Mouse (Mus musculus) embryo, embryonic 10 days (tissue): ENCODE data around the gene Cyba.

Experiments used
- DNase-seq: peaks from one replicate; pipeline ENCODE4 v3.0.0-alpha.2; 2015; ENCODE audit warnings: low spot score

Cyba gene

GRCm38 (mm10) chr8:122432443-122433268 lies at the start of gene Cyba:
Gene Cyba, minus strand, starts transcription at chr8:122432930.
- peak; percentile 66 for DNase-seq

DNA sequence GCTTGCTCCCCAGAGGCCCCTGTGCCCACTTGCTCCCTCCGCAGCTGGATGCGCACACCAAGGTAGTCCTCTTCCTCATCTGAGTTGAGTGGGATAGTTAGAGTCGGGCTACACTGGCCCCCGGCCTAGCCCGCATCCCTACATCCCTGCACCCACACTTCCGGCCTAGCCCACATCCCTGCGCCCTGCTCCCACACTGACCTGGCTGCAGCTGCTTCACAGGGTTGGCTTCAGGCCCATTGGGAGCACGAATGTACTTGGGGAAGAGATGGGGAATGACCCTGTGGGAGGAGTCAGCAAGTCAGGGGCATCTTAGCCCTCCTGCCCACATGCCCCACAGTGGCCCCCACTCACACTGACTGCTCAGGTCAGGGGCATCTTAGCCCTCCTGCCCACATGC lies 49.7 kb upstream of the Cyba start:
- no peak for DNase-seq

DNA sequence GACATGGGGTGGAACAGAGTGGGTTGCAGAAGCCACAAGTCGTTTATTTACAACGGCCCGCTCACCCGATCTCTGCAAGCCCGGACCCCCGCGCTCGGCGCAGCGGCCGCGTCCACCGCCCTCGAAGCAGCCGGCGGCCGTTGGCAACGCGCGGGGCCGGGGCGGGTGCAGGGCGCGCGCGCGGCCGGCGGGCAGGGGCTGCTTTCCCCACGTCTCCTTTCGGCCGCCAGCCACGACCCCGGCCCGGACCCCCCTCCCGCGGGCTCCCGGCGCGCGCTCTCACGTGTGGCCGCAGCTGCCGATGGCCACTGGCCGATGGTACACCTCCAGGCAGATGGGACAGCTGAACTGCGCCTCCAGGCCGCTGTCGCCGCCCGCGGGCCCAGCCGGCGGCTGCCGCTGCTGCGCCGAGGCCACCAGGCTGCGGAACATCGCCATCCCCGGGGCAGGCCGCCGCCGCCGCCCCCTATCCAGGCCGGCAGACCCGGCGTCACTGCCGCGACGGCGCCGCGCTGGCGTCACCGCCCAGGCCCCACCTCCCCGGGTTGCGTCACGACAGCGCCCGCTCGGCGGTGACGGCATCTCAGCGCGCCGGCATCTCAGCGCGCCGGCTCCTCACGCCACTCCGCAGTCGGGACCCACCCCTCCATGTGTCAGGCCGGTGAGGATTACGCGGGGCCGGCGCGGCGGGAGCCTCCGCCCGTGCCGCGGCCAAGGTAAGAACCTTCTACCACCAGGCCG lies 43.0 kb upstream of the Cyba start, which contains the start of the genes Rnf166 and Ctu2:
Gene Rnf166 (minus strand): TSS at position 485 of the 741 bp plus-strand sequence.
Gene Ctu2 (plus strand): TSS at position 564 of the 741 bp plus-strand sequence.
- peak; percentile 95 for DNase-seq

GRCm38 (mm10) chr8:122474951-122475560 lies 42.3 kb upstream of the Cyba start:
- no peak for DNase-seq

- DNase-seq, result no peak
These were observed 41.2 kb upstream of the Cyba start for GRCm38 (mm10) chr8:122473911-122474421.

DNA sequence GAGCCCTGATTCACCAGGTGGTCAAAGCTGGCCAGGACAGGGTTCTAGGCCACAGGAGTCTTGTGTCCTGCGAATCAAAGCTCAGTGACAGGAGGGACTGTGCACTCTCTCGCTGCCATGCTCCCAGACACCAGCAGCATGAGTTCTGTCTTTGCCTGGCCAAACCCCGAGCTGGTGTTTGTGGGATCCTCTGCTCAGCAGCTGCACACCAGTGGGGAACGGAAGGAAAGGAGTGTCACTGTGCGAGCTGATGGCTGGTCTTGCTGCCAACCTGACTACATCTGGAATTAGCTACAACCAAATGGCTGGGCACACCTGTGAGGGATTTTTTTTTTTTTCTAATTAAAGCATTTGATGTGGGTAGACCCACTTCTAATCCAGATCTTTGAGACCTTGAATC lies 38.0 kb upstream of the Cyba start:
- DNase-seq, result no peak

DNA sequence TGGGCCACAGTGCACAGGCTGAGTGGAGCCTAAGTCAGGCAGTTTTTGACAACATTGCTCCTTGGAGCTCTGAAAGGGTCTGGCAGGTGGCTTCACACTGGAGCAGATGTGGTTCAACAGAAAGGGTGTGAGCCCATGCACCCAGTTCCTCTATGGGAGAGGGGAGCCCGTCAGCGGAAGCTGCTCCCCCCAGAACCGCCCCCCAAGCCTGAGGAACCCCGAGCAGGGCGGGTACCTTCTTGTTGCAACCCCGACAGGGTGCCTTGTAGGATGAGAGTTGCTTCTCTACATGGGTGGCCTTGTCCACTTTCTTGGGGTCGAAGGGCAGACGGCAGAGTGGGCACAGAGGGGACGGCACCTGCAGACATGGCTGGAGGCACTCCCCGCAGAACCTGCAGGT lies 37.2 kb upstream of the Cyba start:
- DNase-seq, result no peak

- DNase-seq, result no peak
These were observed 36.7 kb upstream of the Cyba start for GRCm38 (mm10) chr8:122469407-122469806.

GRCm38 (mm10) chr8:122467816-122468215 lies 35.1 kb upstream of the Cyba start:
- no peak for DNase-seq

- no peak for DNase-seq
These were observed 32.3 kb upstream of the Cyba start for GRCm38 (mm10) chr8:122464985-122465384.

DNA sequence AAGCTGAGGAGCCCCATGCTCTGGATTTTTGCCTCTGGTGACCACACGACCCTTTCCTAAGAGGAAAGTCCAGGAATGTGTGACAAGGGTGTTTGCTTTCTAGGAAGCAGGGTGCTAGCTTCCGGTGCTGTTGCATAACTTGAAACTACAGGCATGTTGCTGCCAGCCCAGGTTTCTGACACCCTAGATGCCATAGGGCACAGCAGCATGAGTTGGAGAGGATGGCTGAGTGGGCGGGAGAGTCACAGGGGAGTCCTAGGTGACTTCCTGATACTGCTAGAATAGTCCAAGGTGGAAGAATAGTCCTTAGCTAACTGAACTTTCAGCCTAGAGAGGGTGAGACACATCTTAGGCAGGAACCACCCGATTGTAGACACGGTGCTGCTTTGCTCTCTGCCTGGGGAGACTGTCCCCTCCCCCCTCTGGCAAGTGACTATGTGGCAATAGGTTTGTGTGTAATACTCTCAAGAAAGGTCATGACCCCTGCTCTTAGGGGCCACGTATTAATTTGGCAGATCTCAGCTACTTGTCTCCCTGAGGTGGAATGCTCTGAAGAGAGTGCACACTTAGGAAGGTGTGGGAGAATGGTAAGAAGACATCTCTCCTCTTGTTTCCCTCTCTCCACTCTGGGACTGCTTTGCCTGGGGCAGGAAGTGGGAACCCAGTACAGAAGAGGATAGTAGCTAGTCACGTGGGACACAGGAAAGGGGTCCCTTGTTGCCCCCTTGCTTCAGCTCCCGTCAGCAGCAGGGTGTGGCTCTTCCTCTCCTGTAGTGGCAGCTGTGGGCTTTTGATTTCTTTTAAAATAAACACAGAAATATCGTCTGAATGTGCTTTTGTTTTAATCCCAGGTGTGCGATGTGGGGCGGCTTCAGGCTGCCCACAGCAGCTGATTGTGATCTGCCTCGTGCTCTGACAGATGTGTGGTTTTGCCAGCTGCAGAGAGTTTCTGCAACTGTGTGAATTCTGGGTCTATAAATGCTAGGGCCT lies 31.2 kb upstream of the Cyba start:
- DNase-seq, result no peak

- no peak for DNase-seq
These were observed 29.8 kb upstream of the Cyba start for GRCm38 (mm10) chr8:122462510-122462909.

- no peak for DNase-seq
These were observed 28.9 kb upstream of the Cyba start for GRCm38 (mm10) chr8:122461473-122462148.

- DNase-seq, result peak; percentile 52
These were observed 28.1 kb upstream of the Cyba start, which contains the start of gene Snai3 for GRCm38 (mm10) chr8:122460524-122461472. Gene Snai3, minus strand, starts transcription at chr8:122460733.

DNA sequence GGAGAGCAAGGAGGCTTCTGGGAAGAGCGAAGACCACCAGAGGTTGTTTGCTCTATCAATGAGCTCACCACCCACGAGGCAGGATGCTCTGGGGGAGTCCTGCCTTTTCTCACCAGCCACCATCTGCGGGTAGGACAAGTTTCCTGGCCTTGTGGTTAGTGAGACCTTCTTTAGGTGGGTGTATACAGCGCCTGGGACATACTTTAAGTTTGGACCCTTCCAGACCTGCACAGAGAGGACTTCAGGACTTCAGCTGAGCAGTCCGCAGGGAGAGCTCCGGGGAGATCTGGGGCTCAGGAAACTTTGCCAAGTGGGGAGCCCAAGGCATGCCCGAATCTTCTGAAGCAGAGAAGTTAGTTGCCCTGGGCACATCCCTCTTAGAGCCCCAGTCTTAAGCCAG lies 27.3 kb upstream of the Cyba start:
- DNase-seq, result no peak

DNA sequence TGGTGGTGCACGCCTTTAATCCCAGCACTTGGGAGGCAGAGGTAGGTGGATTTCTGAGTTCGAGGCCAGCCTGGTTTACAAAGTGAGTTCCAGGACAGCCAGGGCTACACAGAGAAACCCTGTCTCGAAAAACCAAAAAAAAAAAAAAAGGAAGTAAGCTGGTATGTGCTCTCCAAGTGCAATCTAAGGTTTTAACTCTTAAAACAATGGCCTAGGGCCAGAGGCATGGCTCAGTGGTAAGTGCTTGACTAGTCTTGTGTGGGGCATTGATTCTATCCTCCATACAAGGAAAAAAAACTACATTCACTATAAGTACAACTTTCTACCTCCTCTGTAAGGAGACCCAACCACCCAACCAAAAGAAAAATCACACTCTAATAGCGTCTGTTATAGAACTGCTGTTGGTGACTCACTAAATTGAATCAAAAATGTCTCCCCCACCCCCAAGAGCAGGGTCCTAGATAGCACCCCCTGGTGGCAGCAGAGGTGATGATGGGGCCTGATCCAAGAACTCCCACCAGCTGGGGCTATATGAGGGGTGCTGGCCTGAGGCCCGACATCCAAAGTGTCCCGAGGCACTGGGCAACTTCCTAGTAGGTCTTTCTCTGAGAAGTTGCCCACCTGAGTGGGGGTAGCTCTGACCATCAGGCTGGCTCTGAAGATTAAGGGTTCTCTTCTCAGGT lies 26.6 kb upstream of the Cyba start:
- DNase-seq, result no peak

DNA sequence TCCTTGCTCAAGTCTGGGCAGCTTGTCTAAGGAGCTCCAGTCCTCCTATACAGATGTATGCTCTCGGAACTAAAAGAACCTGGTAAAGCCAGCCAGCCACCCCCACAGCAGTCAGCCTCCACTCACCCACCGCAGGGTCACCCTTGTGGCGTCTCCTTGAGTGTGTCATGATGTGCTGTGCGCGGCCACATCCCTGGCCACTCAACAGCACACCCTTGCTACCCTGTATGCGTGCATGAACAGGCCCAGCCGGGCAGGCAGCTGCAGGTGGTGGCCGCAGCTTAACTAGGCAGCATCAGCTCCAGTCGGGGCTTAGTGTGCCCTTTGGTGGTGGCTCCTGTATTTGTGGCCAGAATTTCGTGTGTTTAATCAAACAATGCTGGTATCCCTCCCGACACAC lies 24.4 kb upstream of the Cyba start:
- no peak for DNase-seq

DNA sequence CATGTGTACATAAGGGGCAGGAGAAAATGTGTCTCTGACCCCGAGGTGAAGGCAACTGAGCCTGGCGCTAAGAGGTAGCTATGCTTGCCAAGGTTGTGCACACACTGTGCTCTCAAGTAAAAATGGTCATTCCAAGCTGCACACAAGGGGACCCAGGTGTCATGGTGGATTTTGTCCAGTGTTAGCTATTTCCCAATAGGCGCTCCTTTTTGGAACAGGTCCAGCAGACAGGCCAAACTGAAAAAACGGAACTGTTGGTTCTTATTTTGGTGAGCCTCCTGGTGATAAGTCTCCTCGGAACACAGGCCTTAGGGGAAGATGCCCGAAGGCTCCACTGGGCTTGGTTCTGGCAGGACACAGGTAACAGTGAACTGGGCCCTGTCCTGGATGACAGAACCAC lies 21.7 kb upstream of the Cyba start:
- no peak for DNase-seq

DNA sequence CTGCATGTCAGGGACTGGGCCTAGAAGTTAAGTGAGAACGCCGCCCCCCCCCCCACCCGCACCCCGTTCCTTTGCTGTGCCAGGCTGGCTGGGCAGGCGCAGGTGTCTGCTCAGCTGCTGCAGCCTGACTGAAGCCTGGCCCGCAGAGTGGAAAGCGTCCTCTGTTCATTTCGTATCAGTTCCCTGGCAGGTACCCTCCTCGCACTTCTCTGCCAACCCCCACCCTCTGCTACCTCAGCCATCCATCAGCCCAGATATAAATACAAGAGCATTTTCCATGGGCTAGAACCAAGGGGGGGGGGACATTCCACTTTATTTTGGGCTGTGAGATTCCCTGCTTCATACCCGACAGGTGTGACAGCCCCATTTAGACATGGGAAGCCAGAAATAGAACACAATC lies 19.4 kb upstream of the Cyba start:
- no peak for DNase-seq
